Mouse (Mus musculus) lung, postnatal 0 days (tissue): Measurements from ENCODE around the gene Gba.

ENCODE experiments used
- CTCF ChIP-seq: IDR thresholded peaks from 2 replicates; pipeline ENCODE4 v1.5.1; 2016; ENCODE audit warnings: antibody characterized with exemption, mild to moderate bottlenecking
- EP300 ChIP-seq: IDR thresholded peaks from 2 replicates; pipeline ENCODE4 v1.6.1; 2016; ENCODE audit warnings: antibody characterized with exemption, mild to moderate bottlenecking, control low read depth

- no peak for TF ChIP-seq CTCF
- TF ChIP-seq EP300, result no peak
These were observed 44.1 kb upstream of the Gba start for GRCm38 (mm10) chr3:89158651-89159050.
